Mouse (Mus musculus): ENCODE results near the gene Mindy1. TPM values are rescaled to one million over a fixed set of nuclear protein-coding genes. Genes with fewer than 3 reads are reported as not detected.
A peak's percentile ranks its signal among the peaks of the same experiment; 100 is the strongest.

Mindy1 gene
- total RNA-seq (2021): 10 to 100 TPM; 71.2 to 78.1 TPM
- long read RNA-seq, experiment 1, transcript Mindy1-202 (10 exons, 2,827 nt): major isoform, 30 of 55 reads
- long read RNA-seq, experiment 1, partial matches to known transcripts: 15 of 55 reads
- long read RNA-seq, experiment 1, other reads (novel, unspliced or antisense): 5 of 55 reads
- long read RNA-seq, experiment 2, transcript Mindy1-202 (10 exons, 2,827 nt): major isoform, 39 of 50 reads
- long read RNA-seq, experiment 2, partial matches to known transcripts: 7 of 50 reads
- long read RNA-seq, experiment 2, other reads (novel, unspliced or antisense): 0 of 50 reads

GRCm38 (mm10) chr3:95281216-95282126 is at the start of gene Mindy1, which contains the start of gene Prune1:
Mindy1 (plus strand) TSS chr3:95281345.
Prune1 (minus strand) TSS chr3:95282076.
- DNase-seq: peak; percentile 99

GRCm38 (mm10) chr3:95232771-95233170 is 48.4 kb upstream of the Mindy1 start:
- DNase-seq: peak; percentile 73

- DNase-seq: no peak
Measured at GRCm38 (mm10) chr3:95233303-95233980, 47.7 kb upstream of the Mindy1 start.

GRCm38 (mm10) chr3:95235386-95236301 is 45.5 kb upstream of the Mindy1 start:
- no peak for DNase-seq

- no peak for DNase-seq
Measured at GRCm38 (mm10) chr3:95237541-95238099, 43.5 kb upstream of the Mindy1 start.

- no peak for DNase-seq
Measured at GRCm38 (mm10) chr3:95239022-95239421, 42.1 kb upstream of the Mindy1 start.

GRCm38 (mm10) chr3:95239971-95240370 is 41.2 kb upstream of the Mindy1 start:
- no peak for DNase-seq

- no peak for DNase-seq
Measured at GRCm38 (mm10) chr3:95240900-95241299, 40.2 kb upstream of the Mindy1 start.

GRCm38 (mm10) chr3:95241498-95241897 is 39.6 kb upstream of the Mindy1 start, which contains the start of gene Gm128:
Gm128 (minus strand) TSS chr3:95241598.
- DNase-seq: no peak

- no peak for DNase-seq
Measured at GRCm38 (mm10) chr3:95243086-95243485, 38.1 kb upstream of the Mindy1 start.

GRCm38 (mm10) chr3:95246465-95247231 is 34.5 kb upstream of the Mindy1 start:
- DNase-seq: peak; percentile 73

- no peak for DNase-seq
Measured at GRCm38 (mm10) chr3:95247660-95248336, 33.3 kb upstream of the Mindy1 start.

- no peak for DNase-seq
Measured at GRCm38 (mm10) chr3:95250361-95250760, 30.8 kb upstream of the Mindy1 start.

- DNase-seq: no peak
Measured at GRCm38 (mm10) chr3:95250783-95251424, 30.2 kb upstream of the Mindy1 start, which contains the start of gene Bnipl. Bnipl (minus strand) TSS chr3:95251193.

GRCm38 (mm10) chr3:95256931-95257330 is 24.2 kb upstream of the Mindy1 start:
- DNase-seq: no peak

GRCm38 (mm10) chr3:95261975-95262374 is 19.2 kb upstream of the Mindy1 start:
- DNase-seq: no peak

- peak; percentile 83 for DNase-seq
Measured at GRCm38 (mm10) chr3:95263089-95263739, 17.9 kb upstream of the Mindy1 start.

GRCm38 (mm10) chr3:95264724-95265123 is 16.4 kb upstream of the Mindy1 start:
- no peak for DNase-seq
